Mouse (Mus musculus) neural tube, embryonic 13.5 days (tissue): Measurements from ENCODE around the gene Cphx3. TPM values are rescaled to one million over a fixed set of nuclear protein-coding genes. Genes with fewer than 3 reads are reported as not detected.
"Not testable (repeated sequence)": the region's sequence is repeated elsewhere in the genome, so short reads cannot be mapped to it uniquely, and the experiment has no call there.

Source experiments
- ATAC-seq: fragments of 200-750 bp; cut with Nextera tagmentation; 2 replicates; pipeline ENCODE4 v1.8.0; 2017; ENCODE audit warnings: low read depth, mild to moderate bottlenecking, moderate TSS enrichment, moderate library complexity
- H3K27ac ChIP-seq: fragments of 300-500 bp; sonication (generic); replicated peaks from 2 replicates; pipeline ENCODE4 v1.5.1; 2015; ENCODE audit warnings: moderate library complexity, mild to moderate bottlenecking, inconsistent platforms
- H3K27me3 ChIP-seq: fragments of 300-500 bp; sonication (generic); 2 replicates; pipeline ENCODE4 v1.6.1; 2015; ENCODE audit warnings: mild to moderate bottlenecking, inconsistent platforms
- H3K36me3 ChIP-seq: fragments of 300-500 bp; sonication (generic); 2 replicates; pipeline ENCODE4 v1.6.1; 2015; ENCODE audit warnings: mild to moderate bottlenecking, inconsistent platforms
- H3K4me1 ChIP-seq: fragments of 300-500 bp; sonication (generic); replicated peaks from 2 replicates; pipeline ENCODE4 v1.6.1; 2015; ENCODE audit warnings: inconsistent platforms
- H3K4me2 ChIP-seq: fragments of 300-500 bp; sonication (generic); 2 replicates; pipeline ENCODE4 v1.6.1; 2015; ENCODE audit warnings: inconsistent platforms, mild to moderate bottlenecking, moderate library complexity
- H3K4me3 ChIP-seq: fragments of 300-500 bp; sonication (generic); 2 replicates; pipeline ENCODE4 v1.5.1; 2015; ENCODE audit warnings: mild to moderate bottlenecking, inconsistent platforms
- H3K9ac ChIP-seq: fragments of 300-500 bp; sonication (generic); 2 replicates; pipeline ENCODE4 v1.6.1; 2015; ENCODE audit warnings: moderate library complexity, mild to moderate bottlenecking, inconsistent platforms
- H3K9me3 ChIP-seq: fragments of 300-500 bp; sonication (generic); 2 replicates; pipeline ENCODE4 v1.6.1; 2016; ENCODE audit warnings: inconsistent platforms
- WGBS: fragments of 180-500 bp; shearing (Covaris S2); methylation state at CpG from one replicate; pipeline ENCODE4 v1.1.7; 2015; 5-methylcytosine and 5-hydroxymethylcytosine counted together
- polyA plus RNA-seq: library from polyadenylated mRNA; unstranded; fragments of >200 nt; fragmentation: Nextera tagmentation; extraction: Ambion mirVana; gene quantifications from 2 replicates; pipeline ENCODE4 v1.2.1, GENCODE M21; 2015

Gene Cphx3
- polyA plus RNA-seq, 1 experiment from 2014 or later = not detected

DNA sequence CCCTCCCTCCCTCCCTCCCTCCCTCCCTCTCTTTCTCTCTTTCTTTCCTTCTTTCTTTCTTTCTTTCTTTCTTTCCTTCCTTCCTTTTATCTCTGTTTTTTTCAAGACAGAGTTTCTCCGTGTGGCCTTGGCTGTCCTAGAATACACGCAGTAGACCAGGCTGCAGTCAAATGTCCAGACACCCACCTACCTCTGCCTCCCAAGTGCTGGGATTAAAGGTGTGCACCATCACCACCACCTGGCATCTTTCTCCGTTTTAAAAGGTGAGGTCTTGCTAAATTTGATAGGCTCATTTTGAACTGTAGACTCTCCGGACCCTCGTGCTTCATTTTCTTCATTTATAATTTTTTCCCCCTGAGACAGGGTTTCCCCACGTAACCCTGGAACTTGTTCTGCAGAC is 881 bp upstream of the Cphx3 start, which contains the start of gene Cphx2:
TSS of gene Cphx2 (plus strand) at position 301 of the 400 bp plus-strand sequence.
- no CpG with 5 or more reads among the region's 6 CpGs for WGBS
- not testable (repeated sequence) for ATAC-seq

DNA sequence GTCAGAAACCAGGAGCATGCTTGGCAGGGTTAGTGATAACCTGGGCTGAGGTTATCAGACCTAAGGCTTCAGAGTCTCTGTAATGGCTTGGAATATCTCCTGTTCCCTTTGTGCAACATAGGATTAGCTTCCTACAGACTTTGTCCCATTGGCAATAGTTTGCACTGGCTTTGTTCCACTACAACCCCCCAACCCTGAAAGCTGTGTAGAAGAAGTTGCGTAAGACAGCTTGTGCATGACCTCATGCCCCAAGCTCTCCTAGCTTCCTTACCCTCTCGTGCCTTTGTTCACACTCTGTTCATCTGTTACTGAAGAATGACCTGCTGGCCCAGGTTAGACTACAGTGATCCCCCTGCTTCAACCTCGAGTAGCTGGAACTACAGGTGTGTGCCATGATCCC is 15.5 kb downstream of the Cphx3 start:
- H3K4me1 ChIP-seq, H3K4me2 ChIP-seq, ATAC-seq, H3K36me3 ChIP-seq, H3K9ac ChIP-seq, H3K27me3 ChIP-seq, H3K4me3 ChIP-seq, H3K27ac ChIP-seq, H3K9me3 ChIP-seq: not testable (repeated sequence)
- no CpG with 5 or more reads among the region's 3 CpGs for WGBS

More for the DNA sequence above, 881 bp upstream of the Cphx3 start, which contains the start of gene Cphx2:
- not testable (repeated sequence) for H3K4me1 ChIP-seq, H3K9ac ChIP-seq, H3K36me3 ChIP-seq, H3K4me2 ChIP-seq, H3K4me3 ChIP-seq, H3K27ac ChIP-seq, H3K27me3 ChIP-seq, H3K9me3 ChIP-seq

DNA sequence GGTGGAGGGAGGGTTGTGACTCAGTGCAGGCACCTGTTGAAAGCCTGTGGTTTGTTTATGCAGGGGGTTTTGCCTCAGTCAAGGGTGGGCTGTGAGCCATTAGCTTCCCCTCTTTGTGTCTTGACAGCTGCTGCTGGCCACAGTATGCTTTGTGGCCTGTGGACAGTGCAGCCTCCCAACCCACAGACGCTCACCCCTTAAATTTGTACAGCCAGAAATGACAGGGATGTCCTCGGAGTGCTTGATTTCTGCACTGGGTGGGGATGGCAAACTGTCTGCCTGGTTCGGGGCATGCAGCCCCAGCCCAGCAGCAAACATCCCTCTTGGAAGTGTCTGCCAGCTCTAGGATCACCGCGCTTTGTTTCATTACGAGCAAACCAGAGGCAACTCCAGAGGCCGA is 36.1 kb downstream of the Cphx3 start, which contains the start of gene Duxbl2:
TSS of gene Duxbl2 (plus strand) at position 200 of the 400 bp plus-strand sequence.
- ATAC-seq = peak; percentile 74
- no CpG with 5 or more reads among the region's 7 CpGs for WGBS

DNA sequence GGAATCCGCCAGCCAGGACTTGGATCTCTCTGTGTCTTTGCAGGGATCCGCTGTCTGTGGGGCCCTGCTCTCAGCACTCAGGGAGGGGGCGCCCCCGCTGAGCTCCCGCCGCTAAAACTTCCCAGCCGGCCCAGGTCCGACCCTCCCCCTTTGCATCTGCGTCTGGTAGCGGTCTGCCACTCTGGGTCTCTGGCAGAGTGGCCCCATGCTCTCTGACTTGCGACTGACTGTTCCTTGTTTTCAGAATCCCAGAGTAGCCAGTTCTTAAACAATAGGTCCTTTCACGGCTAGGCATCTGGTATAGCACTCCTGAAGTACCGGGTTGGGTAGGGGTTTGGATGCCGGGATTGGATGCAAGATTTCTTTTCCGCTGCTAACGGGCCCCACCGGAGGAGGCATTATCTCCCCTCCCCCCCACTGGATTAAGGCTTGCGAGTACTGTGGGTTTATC is 36.5 kb downstream of the Cphx3 start:
- H3K4me3 ChIP-seq, H3K27ac ChIP-seq, H3K4me1 ChIP-seq, H3K36me3 ChIP-seq, H3K4me2 ChIP-seq, H3K9me3 ChIP-seq, H3K9ac ChIP-seq, H3K27me3 ChIP-seq: not testable (repeated sequence)
- ATAC-seq = peak; percentile 94
- WGBS = no CpG with 5 or more reads among the region's 18 CpGs

More for the DNA sequence above, 36.1 kb downstream of the Cphx3 start, which contains the start of gene Duxbl2:
- H3K9ac ChIP-seq, H3K4me3 ChIP-seq, H3K4me2 ChIP-seq, H3K27me3 ChIP-seq, H3K27ac ChIP-seq, H3K36me3 ChIP-seq, H3K9me3 ChIP-seq, H3K4me1 ChIP-seq: not testable (repeated sequence)

DNA sequence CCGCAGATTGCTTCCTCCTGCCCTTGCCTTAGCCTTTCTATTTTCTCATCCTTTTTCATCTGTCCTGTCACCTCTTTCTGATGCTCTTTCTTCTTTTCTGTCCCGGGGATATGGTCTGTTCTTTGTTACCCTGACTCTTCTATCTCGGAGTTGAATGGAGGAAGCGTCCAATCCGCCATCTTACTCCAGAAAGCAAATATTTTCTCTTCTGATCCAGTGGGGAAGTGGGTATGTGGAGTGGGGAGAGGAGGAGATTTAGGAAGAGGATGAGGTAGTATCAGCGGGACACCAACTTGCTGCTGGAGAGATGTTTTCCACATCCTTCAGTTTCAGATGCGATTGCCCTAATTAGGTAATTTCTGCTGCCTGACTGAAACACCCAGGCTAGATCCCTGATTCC is 37.0 kb downstream of the Cphx3 start:
- WGBS = no CpG with 5 or more reads among the region's 7 CpGs
- not testable (repeated sequence) for H3K4me3 ChIP-seq, H3K9me3 ChIP-seq, H3K4me2 ChIP-seq, H3K27ac ChIP-seq, H3K4me1 ChIP-seq, H3K9ac ChIP-seq, ATAC-seq, H3K36me3 ChIP-seq, H3K27me3 ChIP-seq

DNA sequence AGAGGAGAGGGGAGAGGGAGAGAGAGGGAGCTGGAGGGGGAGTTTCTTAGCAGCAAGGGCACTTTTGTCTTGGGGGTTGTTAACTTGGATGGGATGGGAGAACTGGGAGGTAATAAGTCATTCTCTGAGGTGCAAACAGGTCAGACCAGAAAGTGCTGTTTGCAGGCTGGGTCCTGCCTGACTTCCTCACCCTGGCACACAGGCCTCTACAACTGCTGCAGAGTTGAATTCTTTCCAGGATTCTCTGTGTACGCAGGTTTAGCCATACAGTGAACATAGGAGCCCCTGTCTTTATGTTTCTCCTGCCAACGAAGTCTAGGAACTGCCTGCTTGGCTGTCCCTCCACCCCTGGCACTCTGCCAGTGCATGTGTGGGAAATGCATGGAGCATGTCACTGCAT is 65.0 kb downstream of the Cphx3 start:
- WGBS = no CpG with 5 or more reads among the region's 2 CpGs
- ATAC-seq, H3K4me1 ChIP-seq, H3K9ac ChIP-seq, H3K27me3 ChIP-seq, H3K4me2 ChIP-seq, H3K9me3 ChIP-seq, H3K4me3 ChIP-seq, H3K36me3 ChIP-seq, H3K27ac ChIP-seq: not testable (repeated sequence)

DNA sequence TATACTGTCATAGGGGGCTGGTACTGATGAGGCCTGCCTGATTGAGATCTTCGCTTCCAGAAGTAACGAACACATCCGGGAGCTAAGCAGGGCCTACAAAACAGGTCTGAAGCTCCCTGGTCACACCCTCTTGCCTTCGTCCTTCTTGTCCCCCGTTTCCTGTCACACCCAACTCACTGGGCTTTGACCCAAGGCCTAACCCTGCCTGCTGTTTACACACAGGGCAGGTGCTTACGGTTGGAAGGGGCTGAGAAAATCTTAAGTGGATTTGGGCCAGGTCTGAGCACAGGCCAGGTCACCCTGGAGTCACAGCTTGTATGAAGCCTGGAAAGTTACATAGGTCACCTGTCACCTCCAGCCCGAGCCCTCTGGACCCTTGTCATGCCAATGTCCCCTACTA is 73.9 kb downstream of the Cphx3 start:
- not testable (repeated sequence) for H3K27me3 ChIP-seq, H3K4me2 ChIP-seq, H3K4me1 ChIP-seq, H3K4me3 ChIP-seq, H3K36me3 ChIP-seq, H3K9me3 ChIP-seq, H3K27ac ChIP-seq, ATAC-seq, H3K9ac ChIP-seq
- no CpG with 5 or more reads among the region's 7 CpGs for WGBS

DNA sequence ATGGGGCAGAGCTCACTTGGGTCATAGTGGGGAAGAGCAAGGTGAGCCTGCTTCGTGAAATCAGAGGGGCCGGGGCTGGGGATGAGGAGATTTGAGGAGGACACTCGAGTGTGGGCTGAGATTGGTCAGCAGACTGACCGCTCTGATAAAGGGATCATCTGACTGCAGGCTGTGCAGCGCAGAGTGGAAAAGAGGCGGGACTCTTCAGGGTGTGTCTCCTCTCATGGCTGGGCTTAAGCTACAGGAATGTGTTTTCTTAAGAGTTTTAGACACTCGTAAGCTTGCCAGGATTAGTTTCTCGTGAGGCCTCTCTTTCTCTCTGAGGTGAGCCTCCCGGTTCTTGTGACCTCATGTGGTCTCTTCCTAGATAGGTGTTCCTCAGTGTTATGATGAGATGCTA is 79.1 kb downstream of the Cphx3 start:
- H3K4me3 ChIP-seq, H3K27ac ChIP-seq, H3K9me3 ChIP-seq, H3K4me2 ChIP-seq, H3K36me3 ChIP-seq, H3K27me3 ChIP-seq, H3K4me1 ChIP-seq, H3K9ac ChIP-seq, ATAC-seq: not testable (repeated sequence)
- WGBS = no CpG with 5 or more reads among the region's 9 CpGs

DNA sequence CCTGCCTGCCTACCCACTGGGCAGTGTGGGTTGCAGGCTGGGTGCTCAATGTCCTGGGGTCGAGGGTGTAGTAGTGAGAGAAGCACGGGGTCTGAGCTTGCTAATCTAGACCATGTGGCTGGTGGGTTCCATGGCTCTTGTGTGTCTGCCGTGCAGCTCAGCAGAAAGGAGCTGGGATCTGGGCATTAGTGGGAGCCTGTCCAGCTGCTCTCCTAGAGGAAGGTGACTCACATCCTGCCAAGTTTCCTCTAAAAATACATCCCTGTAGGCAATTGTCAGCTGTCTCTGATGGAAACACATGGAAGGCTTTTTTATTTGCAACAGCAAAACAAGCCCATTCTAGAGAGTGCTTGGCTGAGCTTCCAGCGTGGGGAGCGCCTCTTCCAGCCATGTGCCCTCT is 80.3 kb downstream of the Cphx3 start:
- H3K36me3 ChIP-seq, H3K9me3 ChIP-seq, H3K4me2 ChIP-seq, ATAC-seq, H3K4me3 ChIP-seq, H3K27ac ChIP-seq, H3K4me1 ChIP-seq, H3K27me3 ChIP-seq, H3K9ac ChIP-seq: not testable (repeated sequence)
- WGBS = no CpG with 5 or more reads among the region's 5 CpGs

DNA sequence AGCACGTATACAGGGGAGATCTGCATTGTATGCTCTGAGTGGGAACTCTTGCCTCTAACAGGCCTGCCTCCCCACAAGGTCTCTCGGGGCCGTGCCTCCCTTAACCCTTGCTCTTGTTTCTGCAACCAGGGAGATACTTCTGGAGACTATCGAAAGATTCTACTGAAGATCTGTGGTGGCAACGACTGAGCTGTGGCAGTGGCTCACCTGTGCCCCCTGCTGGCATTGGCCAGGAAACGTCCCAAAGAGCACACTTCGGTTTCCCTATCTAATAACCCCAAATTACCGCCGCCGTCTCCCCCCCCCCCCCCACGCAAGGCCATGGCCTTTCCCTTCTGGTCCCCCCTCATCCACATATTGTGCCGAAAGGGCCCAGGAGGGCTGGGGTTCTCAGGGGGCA is 83.2 kb downstream of the Cphx3 start:
- WGBS = no CpG with 5 or more reads among the region's 12 CpGs
- not testable (repeated sequence) for H3K36me3 ChIP-seq, H3K27me3 ChIP-seq, H3K27ac ChIP-seq, H3K9me3 ChIP-seq, H3K4me1 ChIP-seq, H3K4me2 ChIP-seq, H3K4me3 ChIP-seq, ATAC-seq, H3K9ac ChIP-seq

DNA sequence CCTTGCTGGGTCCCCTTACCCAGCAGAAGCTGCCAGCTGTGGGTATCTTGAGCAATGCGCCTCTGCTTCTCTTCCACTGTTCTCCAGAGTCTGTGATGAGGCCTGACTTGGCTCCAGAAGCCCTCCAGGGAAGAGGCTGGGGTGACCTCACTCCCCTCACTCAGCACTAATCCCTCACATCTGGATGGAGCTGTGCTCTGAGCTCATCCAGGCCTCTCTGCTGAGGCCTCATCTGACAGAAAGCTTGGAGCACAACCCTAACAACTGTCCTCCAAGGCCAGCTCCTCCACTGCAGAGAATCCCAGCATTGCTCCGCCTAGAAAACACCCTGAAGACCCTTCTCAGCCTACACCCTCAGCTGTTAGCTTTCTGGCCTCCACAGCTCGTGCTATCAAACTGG is 91.9 kb downstream of the Cphx3 start:
- not testable (repeated sequence) for H3K4me2 ChIP-seq, H3K4me3 ChIP-seq, H3K9ac ChIP-seq, H3K27me3 ChIP-seq, ATAC-seq, H3K27ac ChIP-seq, H3K9me3 ChIP-seq, H3K36me3 ChIP-seq, H3K4me1 ChIP-seq
- no CpG with 5 or more reads among the region's 3 CpGs for WGBS

DNA sequence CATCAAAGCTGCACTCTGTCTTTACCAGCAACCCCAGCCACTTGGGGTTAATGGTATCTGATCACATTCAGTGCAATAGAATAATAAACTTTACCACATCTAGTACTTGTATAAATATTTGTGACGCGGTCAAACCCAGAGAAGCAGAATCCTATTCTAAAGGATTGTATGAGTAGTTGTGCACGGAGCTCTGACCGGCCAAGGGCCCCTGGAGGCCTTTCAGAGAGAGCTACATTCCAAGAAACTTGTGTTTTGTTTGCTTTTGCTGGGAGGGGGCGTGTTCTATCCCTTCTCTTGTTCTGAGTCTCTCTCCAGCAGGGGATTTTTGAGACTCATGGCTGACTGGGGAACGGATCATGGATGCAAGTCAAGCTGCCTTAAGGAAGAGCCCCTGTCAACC is 92.9 kb downstream of the Cphx3 start:
- not testable (repeated sequence) for H3K27me3 ChIP-seq, H3K9me3 ChIP-seq, H3K27ac ChIP-seq, ATAC-seq, H3K4me3 ChIP-seq, H3K4me2 ChIP-seq, H3K36me3 ChIP-seq, H3K9ac ChIP-seq, H3K4me1 ChIP-seq
- WGBS = no CpG with 5 or more reads among the region's 6 CpGs

DNA sequence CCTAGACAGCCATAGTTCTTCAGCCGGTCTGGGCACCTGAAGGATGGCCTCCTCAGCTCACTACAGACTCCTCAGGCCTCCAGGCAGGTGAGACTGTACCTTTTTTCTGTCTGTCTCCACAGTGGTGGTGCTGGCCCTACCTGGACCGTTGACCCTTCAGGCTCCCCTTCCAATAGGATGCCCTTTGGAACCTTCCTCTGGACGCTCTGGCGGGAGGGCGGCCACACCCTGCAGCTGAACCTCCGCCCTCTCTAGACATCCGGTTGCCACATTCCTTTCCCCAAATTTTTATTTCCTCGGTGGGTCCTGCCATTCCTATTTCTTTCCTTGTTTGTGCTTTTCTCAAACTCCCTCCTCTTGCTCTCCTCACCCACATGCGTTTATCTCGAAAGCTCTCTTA is 99.6 kb downstream of the Cphx3 start:
- not testable (repeated sequence) for ATAC-seq, H3K36me3 ChIP-seq, H3K4me3 ChIP-seq, H3K27ac ChIP-seq, H3K9ac ChIP-seq, H3K4me1 ChIP-seq, H3K27me3 ChIP-seq, H3K4me2 ChIP-seq, H3K9me3 ChIP-seq
- WGBS = no CpG with 5 or more reads among the region's 10 CpGs
